Mouse (Mus musculus) heart, embryonic 12.5 days (tissue): ENCODE results near the gene Rnf126. TPM values are rescaled to one million over a fixed set of nuclear protein-coding genes. Genes with fewer than 3 reads are reported as not detected.

Experiments used
- ATAC-seq: fragments of 200-750 bp; cut with Nextera tagmentation; 2 replicates; pipeline ENCODE4 v1.8.0; 2017; ENCODE audit warnings: moderate TSS enrichment, moderate library complexity; ENCODE audit not compliant: insufficient number of reproducible peaks, low FRiP score
- H3K27ac ChIP-seq: fragments of 300-500 bp; sonication (generic); 2 replicates; pipeline ENCODE4 v1.5.1; 2016; ENCODE audit warnings: mild to moderate bottlenecking, moderate library complexity; ENCODE audit not compliant: poor library complexity, severe bottlenecking
- H3K27me3 ChIP-seq: fragments of 300-500 bp; sonication (generic); replicated peaks from 2 replicates; pipeline ENCODE4 v1.6.1; 2016; ENCODE audit warnings: mild to moderate bottlenecking, moderate library complexity
- H3K36me3 ChIP-seq: fragments of 300-500 bp; sonication (generic); 2 replicates; pipeline ENCODE4 v1.6.1; 2016; ENCODE audit warnings: mild to moderate bottlenecking, moderate library complexity
- H3K4me1 ChIP-seq: fragments of 300-500 bp; sonication (generic); replicated peaks from 2 replicates; pipeline ENCODE4 v1.6.1; 2016; ENCODE audit warnings: mild to moderate bottlenecking
- H3K4me2 ChIP-seq: fragments of 300-500 bp; sonication (generic); 2 replicates; pipeline ENCODE4 v1.6.1; 2016; ENCODE audit warnings: mild to moderate bottlenecking, moderate library complexity
- H3K4me3 ChIP-seq: fragments of 300-500 bp; sonication (generic); 2 replicates; pipeline ENCODE4 v1.5.1; 2016; ENCODE audit warnings: mild to moderate bottlenecking
- H3K9ac ChIP-seq: fragments of 300-500 bp; sonication (generic); 2 replicates; pipeline ENCODE4 v1.6.1; 2016; ENCODE audit warnings: mild to moderate bottlenecking, moderate library complexity
- H3K9me3 ChIP-seq: fragments of 300-500 bp; sonication (generic); replicated peaks from 2 replicates; pipeline ENCODE4 v1.6.1; 2016; ENCODE audit warnings: mild to moderate bottlenecking, moderate library complexity
- WGBS: fragments of 180-500 bp; shearing (Covaris S2); methylation state at CpG from one replicate; pipeline ENCODE4 v1.1.7; 2016; 5-methylcytosine and 5-hydroxymethylcytosine counted together
- polyA plus RNA-seq: library from polyadenylated mRNA; unstranded; fragments of >200 nt; fragmentation: Nextera tagmentation; extraction: Ambion mirVana; gene quantifications from 2 replicates; pipeline ENCODE4 v1.2.1, GENCODE M21; 2016

Rnf126 gene
- 78.7 and 78.9 TPM in 2 replicates for polyA plus RNA-seq

DNA sequence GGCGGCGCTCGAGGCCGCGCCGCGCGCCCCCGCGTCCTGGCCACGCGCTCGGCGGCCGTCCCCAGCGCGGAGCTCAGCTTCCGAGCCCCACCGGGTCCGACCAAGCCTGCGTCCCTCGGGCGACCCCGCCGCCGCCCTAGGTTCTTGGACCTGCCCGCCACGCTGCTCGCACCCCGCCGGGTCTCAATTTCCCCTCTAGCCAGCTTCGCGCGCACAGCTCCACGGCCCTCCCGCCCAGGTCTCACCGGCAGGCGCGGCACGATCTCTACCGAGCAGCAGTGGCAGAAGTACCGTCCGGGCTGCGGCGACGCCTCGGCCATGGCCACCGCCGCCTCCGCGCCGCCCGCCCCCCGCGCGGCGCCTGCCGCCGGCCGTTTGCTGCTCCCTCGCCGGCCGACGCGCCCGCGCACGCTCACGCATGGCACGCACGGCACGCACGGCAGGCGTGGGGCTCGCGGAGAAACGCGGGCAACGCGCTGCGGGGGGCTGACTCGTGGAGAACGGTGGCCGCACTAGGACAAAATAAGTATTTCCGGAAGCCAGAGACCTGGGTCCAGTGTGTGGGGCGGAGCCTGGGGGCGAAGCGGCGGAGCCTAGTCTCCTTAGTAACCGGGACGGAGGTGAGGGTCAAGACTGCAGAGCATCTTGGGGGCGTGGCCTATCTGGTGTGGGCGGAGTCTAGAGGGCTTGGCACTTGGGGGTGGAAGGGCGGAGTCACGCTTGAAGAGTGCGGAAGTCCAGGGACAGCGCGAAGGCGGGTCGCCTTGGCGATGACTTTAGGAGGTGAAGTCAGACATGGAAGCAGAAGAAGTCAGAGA is at the start of gene Rnf126:
TSS of gene Rnf126 (minus strand) at position 445 of the 818 bp plus-strand sequence.
- 0 out of 2 replicates have a peak, but pooled peaks cover 5% of the 10 kb centered on the region for H3K27me3 ChIP-seq
- peak within 1 kb of the TSS; percentile 94 for H3K9ac ChIP-seq
- H3K27ac ChIP-seq = peak within 1 kb of the TSS; percentile 91
- WGBS = under 1% methylated on average over 99 of the region's 101 CpGs
- H3K4me3 ChIP-seq = peak within 1 kb of the TSS; percentile 89
- peak within 1 kb of the TSS; percentile 81 for H3K4me2 ChIP-seq
- ATAC-seq = peak; percentile 94
- peaks cover 39% of the 10 kb centered on the region for H3K4me1 ChIP-seq
- no peaks in the 10 kb centered on the region for H3K9me3 ChIP-seq
- H3K36me3 ChIP-seq = peaks cover 8% of the 10 kb centered on the region

GRCm38 (mm10) chr10:79815671-79816494 is 49.1 kb upstream of the Rnf126 start:
- ATAC-seq = no peak
- no peak overlapping the region for H3K4me2 ChIP-seq
- 86% methylated on average over 12 of the region's 12 CpGs for WGBS
- no peak overlapping the region for H3K27ac ChIP-seq
- H3K36me3 ChIP-seq = peaks cover 48% of the 10 kb centered on the region
- H3K4me3 ChIP-seq = no peak overlapping the region
- no peaks in the 10 kb centered on the region for H3K27me3 ChIP-seq
- no peak overlapping the region for H3K9ac ChIP-seq
- no peaks in the 10 kb centered on the region; the same call in 1 of the 2 replicates for H3K4me1 ChIP-seq
- H3K9me3 ChIP-seq = no peaks in the 10 kb centered on the region

- Histone ChIP-seq H3K4me3 (no peak overlapping the region), H3K4me2 (no peak overlapping the region), H3K9me3 (no peaks in the 10 kb centered on the region), H3K27me3 (no peaks in the 10 kb centered on the region), H3K27ac (no peak overlapping the region), H3K9ac (no peak overlapping the region), H3K36me3 (peaks cover 42% of the 10 kb centered on the region), H3K4me1 (no peaks in the 10 kb centered on the region; the same call in 1 of the 2 replicates)
- WGBS = 79% methylated on average over 5 of the region's 5 CpGs
- no peak for ATAC-seq
These were observed 47.6 kb upstream of the Rnf126 start for GRCm38 (mm10) chr10:79814271-79814842.

- H3K9ac ChIP-seq = no peak overlapping the region
- no peaks in the 10 kb centered on the region for H3K27me3 ChIP-seq
- no peak overlapping the region for H3K27ac ChIP-seq
- H3K4me1 ChIP-seq = peaks cover 8% of the 10 kb centered on the region; the same call in 1 of the 2 replicates
- H3K4me3 ChIP-seq = no peak overlapping the region
- H3K9me3 ChIP-seq = no peaks in the 10 kb centered on the region
- H3K4me2 ChIP-seq = no peak overlapping the region
- peak; percentile 38; the same call in 1 of the 2 replicates for ATAC-seq
- 27% methylated on average over 15 of the region's 15 CpGs for WGBS
- H3K36me3 ChIP-seq = peaks cover 27% of the 10 kb centered on the region
These were observed 45.2 kb upstream of the Rnf126 start for GRCm38 (mm10) chr10:79811736-79812637.

DNA sequence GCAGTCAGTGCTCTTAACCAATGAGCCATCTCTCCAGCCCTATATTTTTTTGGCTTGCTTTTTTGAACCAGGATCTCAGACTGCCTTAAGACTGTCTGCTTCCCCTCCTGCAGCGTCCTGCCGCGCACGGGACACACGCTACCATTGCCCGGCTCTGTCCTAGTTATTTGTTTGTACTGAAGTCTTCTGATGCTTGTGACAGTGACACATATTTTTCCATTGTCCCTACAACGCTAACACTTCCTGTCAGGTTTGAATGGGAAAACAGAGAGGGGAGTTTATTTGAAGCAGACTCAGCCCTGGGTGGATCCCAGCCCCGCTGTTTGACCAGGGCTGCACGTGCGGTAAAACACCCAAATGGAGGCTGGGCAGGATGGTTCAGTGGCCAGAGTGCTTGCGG is 42.0 kb upstream of the Rnf126 start:
- Histone ChIP-seq H3K4me2 (peak overlapping the region; percentile 53), H3K4me1 (peaks cover 33% of the 10 kb centered on the region), H3K9ac (peak overlapping the region; percentile 55; the same call in 1 of the 2 replicates), H3K27ac (0 out of 2 replicates have a peak overlapping the region, but pooled peaks have one; percentile 83), H3K9me3 (no peaks in the 10 kb centered on the region), H3K27me3 (no peaks in the 10 kb centered on the region), H3K36me3 (peaks cover 11% of the 10 kb centered on the region), H3K4me3 (peak overlapping the region; percentile 24; the same call in 1 of the 2 replicates)
- 71% methylated on average over 11 of the region's 11 CpGs for WGBS
- no peak for ATAC-seq

- Histone ChIP-seq H3K9ac (peak overlapping the region; percentile 55), H3K27me3 (no peaks in the 10 kb centered on the region), H3K4me1 (peaks cover 42% of the 10 kb centered on the region), H3K9me3 (no peaks in the 10 kb centered on the region), H3K36me3 (peaks cover 11% of the 10 kb centered on the region), H3K27ac (peak overlapping the region; percentile 83), H3K4me2 (peak overlapping the region; percentile 53), H3K4me3 (peak overlapping the region; percentile 24)
- 0 out of 2 replicates have a peak, but pooled peaks have one; percentile 11 for ATAC-seq
- 48% methylated on average over 11 of the region's 11 CpGs for WGBS
These were observed 41.1 kb upstream of the Rnf126 start for GRCm38 (mm10) chr10:79807826-79808225.

- Histone ChIP-seq H3K4me3 (peak overlapping the region; percentile 24), H3K9ac (peak overlapping the region; percentile 54), H3K9me3 (no peaks in the 10 kb centered on the region), H3K4me1 (peaks cover 50% of the 10 kb centered on the region), H3K27ac (peak overlapping the region; percentile 83), H3K36me3 (peaks cover 6% of the 10 kb centered on the region), H3K4me2 (peak overlapping the region; percentile 53), H3K27me3 (no peaks in the 10 kb centered on the region)
- 63% methylated on average over 10 of the region's 10 CpGs for WGBS
- 0 out of 2 replicates have a peak, but pooled peaks have one; percentile 36 for ATAC-seq
These were observed 40.2 kb upstream of the Rnf126 start for GRCm38 (mm10) chr10:79806972-79807371.

- ATAC-seq = no peak
- Histone ChIP-seq H3K4me2 (peak overlapping the region; percentile 53), H3K9ac (peak overlapping the region; percentile 54), H3K4me3 (peak overlapping the region; percentile 24), H3K27ac (peak overlapping the region; percentile 83), H3K27me3 (no peaks in the 10 kb centered on the region), H3K4me1 (peaks cover 55% of the 10 kb centered on the region), H3K9me3 (no peaks in the 10 kb centered on the region), H3K36me3 (peaks cover 6% of the 10 kb centered on the region)
- WGBS = 68% methylated on average over 9 of the region's 9 CpGs
These were observed 39.6 kb upstream of the Rnf126 start for GRCm38 (mm10) chr10:79806331-79806730.

- peak overlapping the region; percentile 53 for H3K4me2 ChIP-seq
- peaks cover 4% of the 10 kb centered on the region for H3K36me3 ChIP-seq
- 0 out of 2 replicates have a peak overlapping the region, but pooled peaks have one; percentile 54 for H3K9ac ChIP-seq
- 24% methylated on average over 11 of the region's 11 CpGs for WGBS
- H3K4me1 ChIP-seq = peaks cover 55% of the 10 kb centered on the region
- no peaks in the 10 kb centered on the region for H3K27me3 ChIP-seq
- peak overlapping the region; percentile 24 for H3K4me3 ChIP-seq
- ATAC-seq = peak; percentile 76
- no peaks in the 10 kb centered on the region for H3K9me3 ChIP-seq
- H3K27ac ChIP-seq = peak overlapping the region; percentile 83
These were observed 38.9 kb upstream of the Rnf126 start for GRCm38 (mm10) chr10:79805636-79806035.
